Mouse (Mus musculus) regulatory T cell (primary cell): Measurements from ENCODE around the gene Prss32.
"Not testable (repeated sequence)": the region's sequence is repeated elsewhere in the genome, so short reads cannot be mapped to it uniquely, and the experiment has no call there.

Experiments
- in situ Hi-C: fragments of 300-600 bp; cut with MboI, MseI; formaldehyde crosslinking; loops from one replicate; pipeline ENCODE4 v1.15.1; 2025; ENCODE audit warnings: high pct_unique_total_duplicates

Gene Prss32

DNA sequence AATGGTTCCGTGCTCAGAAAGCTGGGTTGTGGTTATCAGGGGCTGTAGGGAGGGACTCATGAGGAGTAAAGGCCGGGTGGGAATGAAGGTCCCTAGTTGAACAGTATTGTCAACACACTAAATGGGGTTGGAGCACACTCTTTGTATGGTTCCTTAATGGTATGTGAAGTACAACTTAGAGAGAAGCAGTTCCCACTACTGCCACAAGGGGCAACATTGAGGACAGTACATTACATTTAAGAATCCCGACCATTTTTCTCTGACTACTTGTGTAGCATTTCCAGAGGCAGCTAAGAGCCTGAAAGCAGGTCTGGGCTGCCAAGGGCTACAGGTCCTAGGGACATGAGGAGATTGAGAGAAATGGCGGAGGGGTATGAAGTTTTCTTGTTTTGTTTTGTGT is 2.5 kb upstream of the Prss32 start:
- in situ Hi-C loops, result no loop called here

DNA sequence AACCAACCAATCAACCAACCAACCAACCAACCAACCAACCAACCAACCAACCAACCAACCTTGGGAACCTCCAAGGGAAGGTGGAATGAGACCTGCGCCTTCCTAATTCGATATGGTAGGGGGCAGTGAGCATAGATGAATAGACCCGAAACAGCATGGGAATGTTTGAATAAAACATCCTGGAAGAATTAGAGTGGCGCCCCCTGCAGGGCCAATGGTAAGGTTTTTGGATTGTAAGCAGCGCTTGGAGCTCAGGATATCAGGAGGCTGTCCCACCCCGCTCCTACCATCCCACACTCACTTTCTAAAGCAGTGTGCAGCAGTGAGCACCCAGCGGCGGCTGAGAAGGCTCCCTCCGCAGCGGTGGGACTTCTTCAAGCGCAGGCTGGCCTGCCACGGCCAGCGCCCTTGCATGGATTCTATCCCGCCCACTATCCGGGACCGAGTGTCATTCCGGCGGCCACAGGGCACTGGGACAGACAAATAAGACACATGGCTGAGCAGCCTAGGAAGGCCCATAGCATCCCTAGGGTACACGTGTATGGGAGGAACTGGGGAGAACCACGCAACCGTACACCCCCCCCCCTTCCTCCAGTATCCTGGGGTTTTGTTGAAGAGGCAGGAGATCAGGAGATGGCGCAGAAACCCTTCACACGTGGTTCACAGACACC is 379 bp upstream of the Prss32 start:
- in situ Hi-C loops, result no loop called here

DNA sequence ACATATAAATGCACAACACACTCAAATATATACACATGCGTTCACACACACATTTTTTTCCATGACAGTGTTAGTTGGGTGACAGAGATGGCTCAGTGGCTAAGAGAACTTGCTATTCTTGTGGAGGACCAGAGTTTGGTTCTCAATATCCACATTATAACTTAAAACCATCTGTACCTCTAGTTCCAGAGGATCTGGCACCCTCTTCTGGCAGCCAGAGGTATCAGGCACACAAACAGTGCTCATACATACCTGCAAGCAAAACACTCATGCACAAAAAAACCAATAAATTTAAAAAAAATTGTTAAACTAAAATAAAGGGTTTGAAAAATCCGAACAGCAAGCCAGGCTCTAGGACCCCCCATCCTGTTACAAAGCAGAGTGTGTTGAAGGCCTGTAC is 6.4 kb downstream of the Prss32 start:
- in situ Hi-C loops, result loop anchor here (5.0 kb wide), 1 partner anchor 107 kb away; the partner anchor contains the start of gene Sbpl

DNA sequence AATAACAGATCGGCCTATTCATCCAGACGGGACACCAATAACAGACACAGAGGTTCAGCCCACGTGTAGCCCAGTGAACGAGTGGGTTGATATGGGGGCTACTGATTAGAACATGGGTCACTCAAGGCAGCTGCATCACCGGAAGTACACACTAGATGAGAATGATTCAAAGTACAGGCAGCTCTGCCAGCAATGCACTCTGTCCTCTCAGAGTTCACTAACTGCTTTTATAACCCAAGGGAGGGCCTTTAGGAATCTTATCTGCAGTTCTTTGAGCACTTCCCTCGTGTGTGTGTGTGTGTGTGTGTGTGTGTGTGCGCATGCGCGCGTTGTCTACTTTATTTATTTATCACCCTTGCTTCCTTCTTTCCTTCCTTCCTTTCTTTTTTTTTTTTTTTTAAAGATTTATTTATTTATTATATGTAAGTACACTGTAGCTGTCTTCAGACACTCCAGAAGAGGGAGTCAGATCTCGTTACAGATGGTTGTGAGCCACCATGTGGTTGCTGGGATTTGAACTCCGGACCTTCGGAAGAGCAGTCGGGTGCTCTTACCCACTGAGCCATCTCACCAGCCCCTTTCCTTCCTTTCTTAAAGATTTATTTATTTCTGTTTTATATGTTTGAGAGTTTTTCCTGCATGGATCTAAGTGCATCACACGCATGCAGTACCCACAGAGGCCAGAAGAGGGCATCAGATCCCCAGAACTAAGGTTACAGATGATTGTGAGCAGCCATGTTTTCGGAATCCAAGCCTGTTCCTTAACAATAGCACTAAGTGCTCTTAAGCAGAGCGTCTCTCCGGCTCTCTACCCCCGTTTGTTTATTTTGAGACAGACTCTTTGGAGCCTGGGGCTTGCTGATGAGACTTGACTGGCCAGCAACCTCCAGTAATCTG is 7.4 kb downstream of the Prss32 start:
- in situ Hi-C loops, result loop anchor here (5.0 kb wide), 1 partner anchor 106 kb away; the partner anchor contains the start of gene Sbpl

DNA sequence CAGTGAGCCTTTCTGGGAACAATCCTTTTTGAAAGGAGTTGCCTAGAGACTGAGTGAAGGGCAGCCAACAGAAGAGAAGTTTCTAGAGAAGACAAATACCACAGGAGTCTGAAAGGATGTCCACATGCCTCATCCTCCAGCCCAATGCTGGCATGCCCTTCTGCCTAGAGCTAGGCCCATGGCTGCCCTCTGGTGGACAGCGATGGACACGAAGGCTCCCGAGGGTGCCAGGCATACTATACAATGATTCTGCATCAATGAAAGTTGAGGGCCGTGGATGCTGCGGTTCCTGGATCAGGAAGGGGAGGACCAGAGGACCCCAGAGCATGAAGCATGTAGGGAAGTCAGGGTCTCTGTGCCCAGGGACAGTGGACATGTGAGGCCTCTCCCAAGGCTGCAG is 9.6 kb downstream of the Prss32 start:
- in situ Hi-C loops, result loop anchor here (5.0 kb wide), 1 partner anchor 104 kb away; the partner anchor contains the start of gene Sbpl

DNA sequence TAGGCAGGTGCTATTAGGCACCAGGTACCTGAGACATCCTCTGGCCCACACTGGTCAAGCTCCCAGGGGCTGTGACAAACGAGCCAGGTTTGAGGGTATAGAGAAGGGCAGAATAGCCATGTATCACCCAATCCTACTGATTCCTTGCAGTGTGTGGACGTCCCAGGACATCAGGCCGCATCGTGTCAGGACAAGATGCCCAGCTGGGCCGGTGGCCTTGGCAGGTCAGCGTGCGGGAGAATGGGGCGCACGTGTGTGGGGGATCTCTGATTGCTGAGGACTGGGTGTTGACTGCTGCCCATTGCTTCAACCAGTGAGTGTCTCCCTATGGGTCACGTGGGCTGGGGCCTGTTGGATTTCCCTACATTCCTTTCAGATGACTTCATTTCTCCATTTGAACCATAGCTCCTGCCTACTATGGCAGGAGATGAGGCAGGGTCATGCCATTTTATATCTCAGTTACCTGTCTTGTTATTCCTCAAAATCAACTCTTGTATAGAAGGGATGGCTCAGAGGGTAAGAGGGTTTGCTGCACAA is 10.6 kb downstream of the Prss32 start:
- in situ Hi-C loops, result loop anchor here (5.0 kb wide), 1 partner anchor 103 kb away; the partner anchor contains the start of gene Sbpl

DNA sequence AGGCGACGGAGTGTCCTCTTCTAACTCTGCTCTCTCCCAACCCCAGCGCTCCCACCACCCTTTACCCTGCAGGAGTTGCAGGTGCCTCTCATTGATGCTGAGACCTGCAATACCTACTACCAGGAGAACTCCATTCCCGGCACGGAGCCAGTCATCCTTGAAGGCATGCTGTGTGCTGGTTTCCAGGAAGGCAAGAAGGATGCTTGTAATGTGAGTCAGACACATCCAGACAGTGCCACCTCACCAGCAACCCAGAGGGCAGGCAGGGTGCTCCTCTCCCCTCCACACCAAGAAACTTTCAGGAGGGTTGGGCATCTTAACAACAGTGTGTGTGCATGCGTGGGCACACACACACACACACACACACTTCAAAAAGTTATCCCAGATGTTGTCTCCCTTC is 13.5 kb downstream of the Prss32 start:
- in situ Hi-C loops, result no loop called here

DNA sequence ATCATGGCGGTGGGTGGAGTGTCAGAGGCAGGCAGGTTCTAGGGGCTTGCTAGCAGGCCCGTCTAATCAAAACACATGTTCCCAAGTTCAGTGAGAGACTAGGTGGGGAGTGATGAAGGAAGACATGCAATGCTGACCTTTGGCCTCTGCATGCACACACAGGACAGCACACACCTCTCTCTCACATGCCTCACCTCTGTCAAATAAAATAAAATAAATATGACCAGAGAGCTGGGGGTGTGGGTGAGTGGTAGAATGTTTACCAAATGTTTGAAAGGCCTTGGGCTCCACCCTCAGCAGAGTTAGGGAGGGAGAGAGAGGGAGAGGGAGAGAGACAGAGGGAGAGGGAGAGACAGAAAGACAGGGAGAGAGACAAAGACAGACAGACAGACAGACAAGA is 14.3 kb downstream of the Prss32 start:
- in situ Hi-C loops, result no loop called here

DNA sequence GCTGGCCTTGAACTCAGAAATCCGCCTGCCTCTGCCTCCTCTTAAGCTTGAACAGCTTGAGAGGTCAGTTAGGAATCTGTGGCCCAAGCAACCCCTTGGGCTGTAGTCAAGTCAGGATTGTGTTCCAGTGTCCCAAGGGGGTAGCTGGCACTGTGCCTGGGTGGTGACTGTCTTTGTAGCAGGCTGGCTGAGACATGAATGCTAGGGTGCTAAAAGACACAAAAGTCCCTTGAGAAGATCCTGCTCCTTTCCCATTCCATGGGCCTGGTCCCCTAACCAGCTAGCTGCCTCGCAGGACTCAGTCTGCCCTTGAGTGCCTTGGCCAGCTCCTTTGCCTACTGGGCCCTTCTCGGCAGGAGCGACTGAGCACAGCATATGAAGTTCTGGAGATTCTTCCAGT is 19.3 kb downstream of the Prss32 start:
- in situ Hi-C loops, result no loop called here

DNA sequence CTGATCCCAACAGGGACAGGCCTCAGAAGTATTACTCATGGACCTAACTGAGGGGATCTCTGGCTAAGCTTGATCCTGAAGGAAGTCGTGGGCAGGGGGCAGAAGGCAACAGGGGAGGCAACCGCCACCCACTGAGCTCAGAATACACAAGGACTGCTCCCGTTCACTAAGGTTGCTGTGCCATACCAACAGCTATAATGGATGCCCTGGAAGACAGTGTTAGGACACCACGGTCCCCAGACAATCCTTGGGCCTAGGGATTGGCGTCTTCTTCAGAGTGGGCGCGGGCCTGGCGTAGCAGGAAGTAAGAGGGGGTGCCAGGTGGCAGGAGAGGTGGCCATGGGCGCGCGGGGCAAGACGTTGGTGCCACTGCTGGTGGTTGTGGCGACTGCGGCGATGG is 24.1 kb downstream of the Prss32 start, which contains the start of gene Prss21:
Prss21 (plus strand) TSS at position 301 of the 400 bp plus-strand sequence.
- in situ Hi-C loops, result loop anchor here (5.0 kb wide), 1 partner anchor 35 kb away; no protein-coding TSS in a partner anchor

DNA sequence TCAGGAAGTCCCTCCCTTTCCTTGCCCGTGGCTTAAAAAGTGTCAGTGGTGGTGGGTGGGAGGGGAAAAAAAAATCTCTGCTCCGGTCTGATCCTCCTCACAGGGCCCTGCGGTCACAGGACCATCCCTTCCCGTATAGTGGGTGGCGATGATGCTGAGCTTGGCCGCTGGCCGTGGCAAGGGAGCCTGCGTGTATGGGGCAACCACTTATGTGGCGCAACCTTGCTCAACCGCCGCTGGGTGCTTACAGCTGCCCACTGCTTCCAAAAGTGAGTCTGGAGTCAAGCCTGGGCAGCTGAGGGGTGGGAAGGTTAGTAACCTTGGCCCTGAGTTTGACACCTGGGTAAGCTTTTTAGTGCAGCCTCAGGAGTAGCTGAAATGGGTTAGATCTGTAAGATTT is 24.9 kb downstream of the Prss32 start:
- in situ Hi-C loops, result loop anchor here (5.0 kb wide), 1 partner anchor 34 kb away; no protein-coding TSS in a partner anchor

DNA sequence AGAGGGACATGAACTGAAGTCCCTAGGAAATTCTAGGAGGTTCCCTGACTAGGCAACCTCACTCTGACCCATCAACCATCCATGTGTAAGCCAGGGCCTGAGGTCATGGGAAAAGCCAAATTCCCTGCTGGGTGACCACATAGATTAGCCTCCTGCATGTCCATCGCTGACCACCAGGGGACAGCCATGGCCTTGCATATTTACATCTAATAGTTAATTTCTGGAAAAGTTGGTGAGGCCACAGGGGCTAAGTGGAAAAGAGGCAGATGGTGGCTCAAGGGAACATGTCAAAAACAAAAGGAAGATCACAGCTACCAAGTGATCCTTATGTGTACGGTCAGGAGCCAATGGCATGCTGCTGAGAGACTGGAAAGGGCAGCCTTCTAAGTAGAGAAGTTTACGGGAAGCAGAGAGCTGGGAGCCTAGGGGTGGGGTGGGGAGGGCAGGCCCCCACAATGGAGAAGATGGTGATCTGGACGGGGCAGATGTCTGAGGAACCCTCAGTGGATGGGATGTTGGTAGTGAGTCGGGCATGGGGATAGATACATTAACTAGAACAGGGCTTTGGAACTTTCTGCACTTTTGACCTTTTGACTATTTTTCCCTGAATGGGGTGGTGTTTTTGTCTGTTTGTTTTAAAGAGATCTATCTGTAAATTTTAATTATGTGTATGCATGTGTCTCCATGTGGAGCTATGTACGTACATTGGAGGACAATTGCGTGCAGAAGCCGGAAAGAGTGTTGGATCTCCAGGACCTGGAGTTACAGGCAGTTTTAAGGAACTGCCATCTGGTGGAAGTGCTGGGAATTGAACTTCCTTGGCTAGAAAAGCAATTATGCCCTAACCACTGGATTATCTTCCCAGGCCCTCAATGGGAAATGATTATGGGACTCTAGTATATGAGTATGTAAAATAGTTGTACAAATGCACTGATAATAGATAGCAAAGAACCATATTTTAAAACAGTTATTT is 30.5 kb downstream of the Prss32 start:
- in situ Hi-C loops, result no loop called here

DNA sequence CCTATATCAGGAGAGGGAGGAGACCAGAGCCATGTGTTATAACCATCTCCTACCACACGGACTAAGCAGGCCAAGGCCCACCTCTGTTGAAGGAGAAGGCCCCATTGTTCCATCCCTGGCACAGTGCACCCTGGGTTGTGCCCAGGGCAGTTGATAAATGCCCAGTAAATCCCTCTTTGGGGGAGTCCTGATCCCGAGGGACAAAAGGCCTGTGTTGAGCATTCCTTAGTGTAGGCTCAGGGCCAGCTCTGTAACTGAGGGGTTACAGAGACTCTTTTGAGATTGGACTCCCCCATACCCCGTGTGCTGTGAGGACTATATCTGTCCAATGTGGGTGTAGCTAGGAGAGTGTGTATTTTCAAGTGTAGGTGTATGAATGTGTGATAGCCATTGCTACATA is 33.1 kb downstream of the Prss32 start:
- in situ Hi-C loops, result no loop called here

DNA sequence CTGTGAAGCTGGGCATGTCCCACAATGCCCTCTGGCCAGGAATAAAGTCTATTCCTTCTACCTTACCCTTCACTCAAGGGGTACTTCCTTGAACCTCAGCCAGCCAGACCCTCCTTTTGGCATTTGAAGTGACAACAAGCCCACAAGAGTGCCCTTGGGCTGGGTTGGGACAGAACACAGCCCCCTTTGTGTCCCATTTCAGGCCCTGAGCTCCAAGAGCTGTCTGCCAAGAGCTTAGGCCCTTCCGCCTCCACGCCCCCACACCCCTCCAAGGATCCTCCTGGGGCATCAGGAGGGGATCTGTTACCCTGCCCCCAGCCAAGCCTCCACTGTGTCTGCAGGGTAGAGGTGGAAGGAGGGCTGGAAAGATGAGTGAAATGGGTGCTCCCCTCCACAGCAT is 33.5 kb downstream of the Prss32 start:
- in situ Hi-C loops, result no loop called here

DNA sequence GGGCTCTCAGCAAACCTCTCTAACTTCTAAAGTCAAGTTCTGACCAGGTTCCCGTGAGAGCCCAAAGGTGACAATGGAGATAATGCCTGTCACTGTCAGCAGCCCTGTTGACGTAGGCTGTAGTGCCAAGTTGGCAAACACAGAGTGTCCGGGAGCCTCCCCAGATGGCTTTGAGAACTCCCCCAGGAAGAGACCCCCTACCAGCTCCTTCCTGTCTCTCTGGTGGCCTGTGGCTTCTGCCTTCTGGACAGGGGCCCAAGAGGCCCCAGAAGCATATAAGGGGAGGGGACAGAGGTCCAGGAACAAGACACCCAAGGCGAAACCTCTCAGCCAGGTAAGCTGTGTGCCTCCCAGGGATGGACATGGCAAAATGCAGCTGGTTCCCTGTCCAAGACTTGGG is 36.9 kb downstream of the Prss32 start, which contains the start of the genes Dcpp1 and Dcpp2:
Dcpp1 (plus strand) TSS at position 301 of the 400 bp plus-strand sequence.
Dcpp2 (plus strand) TSS at position 305 of the 400 bp plus-strand sequence.
- in situ Hi-C loops, result not testable (repeated sequence)
